Mouse (Mus musculus) left cerebral cortex, adult 2 months (tissue): Measurements from ENCODE around the gene Rnf43. TPM values are rescaled to one million over a fixed set of nuclear protein-coding genes. Genes with fewer than 3 reads are reported as not detected.
A peak's percentile ranks its signal among the peaks of the same experiment; 100 is the strongest.

Source experiments
- DNase-seq, 2 experiments: peaks; one replicate each; pipeline ENCODE4 v3.0.0; 2021 to 2022; ENCODE audit warnings: low spot score in 2 of 2, mixed read lengths in 1 of 2; ENCODE audit errors: extremely low spot score in 1 of 2
- H3K27ac ChIP-seq: fragments of 200-600 bp; 2 replicates; pipeline ENCODE4 v1.8.1; 2022
- H3K4me3 ChIP-seq: fragments of 200-600 bp; 2 replicates; pipeline ENCODE4 v1.8.1; 2022
- CTCF ChIP-seq: fragments of 200-600 bp; IDR thresholded peaks from 2 replicates; pipeline ENCODE4 v1.8.1; 2022; ENCODE audit warnings: antibody characterized with exemption, mild to moderate bottlenecking, moderate library complexity
- intact Hi-C: fragments of 180-260 bp; cut with DNase I; formaldehyde crosslinking; loops from one replicate; pipeline ENCODE4 v1.15.1; 2025
- total RNA-seq, 2 experiments: library from RNA; stranded (reverse); gene quantifications; 2 replicates each; pipeline ENCODE4 v1.2.3; 2021

Rnf43 gene
- total RNA-seq, 2 experiments from 2014 or later = 1.7 to 2.8 TPM

GRCm38 (mm10) chr11:87751491-87751966, 89.0 kb downstream of the Rnf43 start:
- H3K27ac ChIP-seq = no peak overlapping the region
- intact Hi-C loops = no loop called here
- no peak for TF ChIP-seq CTCF
- no peak for DNase-seq
- H3K4me3 ChIP-seq = no peak overlapping the region

- no peak for TF ChIP-seq CTCF
- no peak overlapping the region for H3K27ac ChIP-seq
- H3K4me3 ChIP-seq = no peak overlapping the region
- no peak for DNase-seq
- intact Hi-C loops = no loop called here
These were observed 89.8 kb downstream of the Rnf43 start for GRCm38 (mm10) chr11:87752307-87752706.

- no peak for TF ChIP-seq CTCF
- Histone ChIP-seq H3K4me3 (no peak overlapping the region), H3K27ac (no peak overlapping the region)
- intact Hi-C loops = no loop called here
- DNase-seq = no peak
These were observed 90.7 kb downstream of the Rnf43 start for GRCm38 (mm10) chr11:87753255-87753654.

GRCm38 (mm10) chr11:87753891-87754501, 91.5 kb downstream of the Rnf43 start:
- DNase-seq = no peak
- Histone ChIP-seq H3K27ac (no peak overlapping the region), H3K4me3 (no peak overlapping the region)
- TF ChIP-seq CTCF = no peak
- intact Hi-C loops = no loop called here

GRCm38 (mm10) chr11:87754603-87755002, 92.1 kb downstream of the Rnf43 start:
- H3K27ac ChIP-seq = no peak overlapping the region
- intact Hi-C loops = no loop called here
- H3K4me3 ChIP-seq = no peak overlapping the region
- DNase-seq = no peak
- TF ChIP-seq CTCF = no peak

GRCm38 (mm10) chr11:87755360-87756017, 93.0 kb downstream of the Rnf43 start:
- intact Hi-C loops = no loop called here
- Histone ChIP-seq H3K27ac (no peak overlapping the region), H3K4me3 (no peak overlapping the region)
- no peak for TF ChIP-seq CTCF
- DNase-seq = no peak

DNA sequence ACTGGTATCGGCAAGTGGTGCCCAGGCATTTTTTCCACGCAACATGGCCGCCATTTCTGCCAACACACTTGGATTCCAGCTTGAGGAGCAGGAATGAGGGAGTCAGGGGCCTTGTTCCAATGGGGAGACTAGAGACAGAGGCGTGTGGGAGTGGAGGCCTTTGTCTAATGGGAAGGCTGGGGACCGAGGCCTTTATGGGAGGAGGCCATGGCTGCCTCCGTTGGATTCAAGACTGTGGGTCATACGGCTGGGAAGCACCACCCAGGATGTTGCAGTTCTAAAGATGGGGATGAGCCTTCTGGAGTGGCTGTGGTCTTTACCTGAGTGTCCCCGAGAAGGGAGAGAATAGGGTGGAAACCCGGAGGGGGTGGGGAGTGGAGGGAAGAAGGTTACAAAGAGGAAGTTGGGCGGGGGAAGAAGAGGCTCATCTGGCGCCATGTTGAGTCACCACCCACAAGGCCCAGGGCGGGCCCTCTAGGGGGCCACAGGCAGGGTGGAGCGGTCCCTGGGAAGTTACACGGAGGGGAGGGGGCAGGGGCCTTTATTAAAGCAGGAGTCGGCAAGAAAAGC, 93.8 kb downstream of the Rnf43 start:
- H3K4me3 ChIP-seq = no peak overlapping the region
- no peak overlapping the region for H3K27ac ChIP-seq
- intact Hi-C loops = no loop called here
- no peak for TF ChIP-seq CTCF
- no peak for DNase-seq

- intact Hi-C loops = no loop called here
- no peak for TF ChIP-seq CTCF
- Histone ChIP-seq H3K27ac (no peak overlapping the region), H3K4me3 (no peak overlapping the region)
- no peak for DNase-seq
These were observed 94.8 kb downstream of the Rnf43 start for GRCm38 (mm10) chr11:87757001-87757954.

DNA sequence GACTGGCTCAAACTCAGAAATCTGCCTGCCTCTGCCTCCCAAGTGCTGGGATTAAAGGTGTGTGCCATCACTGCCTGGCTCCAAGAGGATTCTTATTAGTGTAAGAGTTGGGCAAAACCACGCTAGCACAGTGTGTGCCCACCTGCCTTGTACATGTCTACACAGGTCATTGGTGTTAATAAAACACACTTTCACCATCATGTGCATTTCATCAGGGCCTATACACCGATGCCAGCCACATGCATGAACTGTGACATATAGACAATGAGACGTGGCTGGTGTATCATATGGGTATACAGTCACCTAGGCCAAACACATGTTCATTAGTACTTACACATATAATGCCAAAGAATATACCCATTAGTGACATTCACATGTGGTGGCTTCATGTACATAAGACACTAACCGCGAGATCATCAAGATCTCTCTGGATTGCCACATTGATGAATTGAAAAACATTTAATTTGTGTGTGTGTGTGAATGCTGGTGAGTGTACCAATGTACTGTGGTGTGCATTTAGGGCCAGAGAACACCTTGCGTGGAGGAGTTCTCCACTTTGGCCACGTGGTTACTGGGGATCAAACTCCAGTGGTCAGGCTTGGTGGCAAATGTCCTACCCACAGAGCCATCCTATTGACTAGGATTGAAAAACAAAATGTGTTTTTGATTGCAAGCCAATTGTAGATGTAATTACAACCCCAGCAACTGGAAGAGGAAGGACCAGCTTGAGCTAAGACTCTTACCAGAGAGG, 95.8 kb downstream of the Rnf43 start:
- H3K27ac ChIP-seq = no peak overlapping the region
- DNase-seq = no peak
- H3K4me3 ChIP-seq = no peak overlapping the region
- no peak for TF ChIP-seq CTCF
- intact Hi-C loops = no loop called here

DNA sequence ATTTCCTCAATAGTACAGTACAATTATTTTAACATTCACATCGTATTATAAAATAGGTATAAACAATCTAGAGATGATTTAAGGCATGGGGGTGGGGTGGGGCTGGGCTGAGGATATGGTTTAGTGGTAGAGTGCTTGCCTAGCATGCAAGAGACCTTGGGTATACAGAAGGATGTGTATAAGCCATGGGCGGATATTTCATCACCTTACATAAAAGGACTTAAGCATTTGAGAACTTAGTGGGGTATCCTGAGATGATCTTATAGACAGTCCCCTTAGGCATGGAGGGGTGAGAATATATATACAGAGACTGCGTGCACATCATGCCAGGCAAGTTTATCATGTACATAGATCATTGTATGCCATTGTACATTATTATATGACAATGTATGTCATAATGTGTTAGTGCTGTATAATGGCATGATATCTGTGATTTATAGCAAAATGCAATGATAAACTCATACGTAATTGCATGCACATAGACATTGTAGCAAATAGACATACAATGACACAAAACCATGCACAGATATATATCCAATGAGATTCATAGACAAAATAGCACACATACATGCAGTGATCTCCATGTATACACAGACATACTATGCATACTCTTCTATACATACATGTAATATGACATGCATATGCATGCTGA, 96.6 kb downstream of the Rnf43 start:
- DNase-seq = no peak
- intact Hi-C loops = no loop called here
- TF ChIP-seq CTCF = no peak
- Histone ChIP-seq H3K27ac (peak overlapping the region; percentile 16; the same call in 1 of the 2 replicates), H3K4me3 (no peak overlapping the region)
